Mouse (Mus musculus): ENCODE measurements around the gene Gfm2.

- TF ChIP-seq POLR2A (IDR thresholded peaks at IDR 0.05; ENCODE audit: insufficient read length, low read depth) (no peak), USF1 (IDR thresholded peaks at IDR 0.05; ENCODE audit: low read depth) (no peak), MYOG (IDR thresholded peaks at IDR 0.05; ENCODE audit: control insufficient read depth in 1 of 3, insufficient read depth in 1 of 3, insufficient read length in 2 of 3, low read depth in 2 of 3) (no peak)
Observed at GRCm38 (mm10) chr13:97175520-97176264, 38.0 kb downstream of the Gfm2 start.
